Mouse (Mus musculus) skeletal muscle tissue, adult 2 months (tissue): ENCODE results near the gene Fam83d.
A peak's percentile ranks its signal among the peaks of the same experiment; 100 is the strongest.

Experiments used
- DNase-seq: peaks from one replicate; pipeline ENCODE4 v3.0.0-alpha.2; 2012; ENCODE audit warnings: low read depth, low spot score

The Fam83d gene

DNA sequence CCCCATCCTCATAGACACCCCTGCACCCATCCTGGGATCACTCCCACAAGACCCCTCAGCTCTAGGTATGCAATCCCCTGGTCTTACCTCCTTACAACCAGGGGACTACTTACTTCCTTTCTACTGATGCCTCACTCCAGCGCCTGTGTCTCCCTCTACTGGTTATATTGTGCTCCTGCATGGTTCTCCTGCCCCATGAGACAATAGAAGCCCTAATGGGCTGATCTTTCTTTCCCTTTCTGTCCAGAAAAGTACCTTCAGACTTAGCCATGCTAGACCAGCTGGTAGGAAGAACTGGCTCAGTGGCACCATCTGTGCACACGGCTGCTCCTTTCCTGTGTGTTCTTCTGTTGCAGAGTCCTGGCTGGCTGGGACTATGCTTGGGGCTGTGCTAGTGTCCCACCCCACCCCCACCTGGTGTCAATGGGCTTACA lies 22.8 kb upstream of the Fam83d start:
- no peak for DNase-seq

DNA sequence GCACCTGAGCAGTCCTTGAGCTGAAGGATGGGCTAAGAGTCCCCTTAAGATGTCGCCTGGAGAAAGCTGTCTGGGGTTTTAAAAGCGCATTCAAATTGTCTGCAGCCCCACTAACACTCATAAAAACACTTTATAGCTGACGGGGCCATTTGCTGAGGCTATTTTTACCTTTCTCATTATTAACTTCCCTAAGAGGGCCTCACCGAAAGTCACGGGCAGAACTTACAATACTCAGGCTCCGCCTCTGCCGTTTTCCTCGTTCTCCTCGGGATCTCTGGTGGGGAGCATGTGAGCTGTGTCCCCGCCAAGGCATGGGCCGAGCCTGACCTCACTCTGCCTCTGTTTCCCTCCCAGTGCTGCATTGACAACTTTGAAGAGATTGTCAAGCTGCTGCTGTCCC lies 21.7 kb upstream of the Fam83d start:
- no peak for DNase-seq

DNA sequence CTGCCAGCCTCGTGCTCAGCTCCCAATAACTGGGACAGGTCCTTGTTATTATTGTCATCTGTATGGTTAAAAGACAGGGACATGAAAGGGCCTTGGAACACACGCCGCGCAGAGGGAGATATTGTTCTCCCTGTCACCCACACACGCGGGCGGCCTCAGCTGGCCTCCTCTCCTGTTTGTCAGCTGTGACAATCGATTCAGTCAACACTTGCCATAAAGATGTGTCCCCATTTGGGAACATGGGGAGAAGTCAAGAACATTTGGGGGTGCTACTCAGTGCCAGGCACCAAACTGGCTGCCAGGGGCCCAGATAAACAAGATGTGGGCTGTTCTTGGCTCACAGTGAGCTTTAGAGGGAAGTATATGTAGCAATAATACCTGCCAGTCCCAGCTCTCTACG lies 18.5 kb upstream of the Fam83d start:
- DNase-seq = no peak

DNA sequence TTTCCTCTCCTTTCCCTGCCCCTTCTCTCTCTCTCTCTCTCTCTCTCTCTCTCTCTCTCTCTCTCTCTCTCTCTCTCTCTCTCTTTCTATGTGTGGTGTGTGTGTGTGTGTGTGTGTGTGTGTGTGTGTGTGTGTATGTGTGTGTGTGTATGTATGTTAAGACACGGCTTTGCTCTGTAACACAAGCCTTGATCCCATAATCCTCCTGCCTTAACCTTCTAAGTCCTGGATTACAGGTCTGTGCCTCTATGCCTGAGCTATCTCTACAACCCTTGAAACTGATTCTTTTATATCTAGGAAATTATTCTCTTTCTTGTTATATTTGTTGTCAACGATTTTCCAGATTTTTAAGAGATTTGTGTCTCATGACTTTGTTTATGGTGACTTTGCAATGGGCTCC lies 7.7 kb upstream of the Fam83d start:
- DNase-seq = no peak

DNA sequence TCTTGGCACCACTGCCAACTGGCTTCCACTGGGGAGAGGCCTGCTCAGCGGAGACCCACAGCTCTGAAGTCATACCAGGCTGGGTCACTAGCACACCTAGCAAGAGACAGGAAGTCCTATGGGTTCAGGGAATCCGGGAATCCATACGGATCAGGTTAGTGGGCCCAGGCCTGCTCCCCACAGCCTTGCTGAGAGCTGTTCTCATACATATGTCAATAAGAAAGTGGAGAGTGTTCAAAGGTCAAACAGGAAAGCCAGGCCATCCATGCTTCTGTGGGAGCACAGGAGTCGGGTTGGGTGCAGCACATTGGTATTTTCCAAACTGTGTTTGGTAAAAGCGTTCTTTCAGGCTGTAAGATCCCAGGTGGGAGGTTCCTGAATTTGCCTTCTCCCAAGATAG lies 5.6 kb upstream of the Fam83d start:
- no peak for DNase-seq

DNA sequence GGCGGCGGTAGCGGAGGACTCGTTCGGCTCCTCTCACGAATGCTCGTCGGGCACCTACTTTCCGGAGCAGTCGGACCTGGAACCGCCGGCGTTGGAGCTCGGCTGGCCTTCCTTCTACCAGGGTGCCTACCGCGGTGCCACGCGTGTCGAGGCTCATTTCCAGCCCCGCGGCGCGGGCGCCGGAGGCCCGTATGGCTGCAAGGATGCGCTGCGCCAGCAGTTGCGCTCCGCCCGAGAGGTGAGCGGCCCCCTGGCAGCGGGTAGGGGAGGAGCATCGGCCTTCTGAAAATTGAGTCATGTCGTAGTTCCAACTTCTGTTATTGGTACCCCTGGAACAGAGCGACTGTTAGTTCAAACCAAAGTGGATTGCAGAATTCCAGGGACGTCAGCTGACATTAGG lies 457 bp downstream of the Fam83d start:
- DNase-seq = no peak

DNA sequence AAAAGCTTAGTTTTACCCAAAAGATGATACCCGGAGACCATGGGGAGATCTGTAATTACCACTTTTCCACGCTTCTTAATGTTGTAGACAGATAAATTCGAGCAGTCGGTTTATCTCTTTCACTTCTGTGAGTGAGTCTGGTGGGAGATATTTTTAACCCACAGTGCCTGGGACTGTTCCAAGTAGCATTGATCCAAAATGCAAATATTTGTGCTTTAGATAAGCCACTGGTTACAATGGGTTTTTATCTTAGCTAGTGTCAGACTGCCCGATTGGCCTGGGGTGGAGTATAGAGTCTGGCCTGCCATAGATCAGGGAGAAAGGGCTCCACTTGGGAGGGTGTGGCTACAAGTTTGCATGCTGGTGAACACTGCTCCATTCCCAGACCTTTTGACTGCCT lies 878 bp downstream of the Fam83d start:
- DNase-seq = no peak

DNA sequence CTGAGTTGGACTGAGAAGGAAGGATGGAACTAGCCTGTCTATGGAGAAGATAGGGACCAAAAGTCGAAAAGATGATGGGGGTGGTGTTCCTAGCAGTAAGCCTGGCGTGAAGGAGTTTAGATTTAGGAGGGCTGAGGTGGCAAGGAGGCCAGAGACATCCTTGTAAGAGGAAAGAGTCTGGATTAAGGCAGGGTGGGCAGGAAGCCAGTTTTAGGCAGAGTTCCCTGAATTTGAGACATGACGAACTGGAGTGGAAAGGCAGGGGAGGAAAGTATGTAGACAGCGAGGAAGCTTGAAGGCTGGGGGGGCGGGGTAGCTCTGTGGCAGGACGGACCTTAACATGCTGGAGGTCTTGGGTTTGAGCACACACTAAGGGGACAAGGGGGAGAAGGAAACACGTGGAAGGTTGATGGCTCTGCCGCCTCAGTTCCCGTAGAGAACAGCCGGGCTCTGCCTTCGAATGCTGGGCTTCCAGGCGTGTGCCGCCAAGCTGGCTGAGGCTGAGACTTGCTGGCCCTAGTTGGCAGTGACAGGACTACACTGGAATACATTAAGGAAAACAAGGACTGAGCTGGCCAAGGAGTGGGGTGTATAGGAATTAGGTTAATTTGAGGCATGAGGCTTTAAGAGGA lies 2.3 kb downstream of the Fam83d start:
- no peak for DNase-seq

DNA sequence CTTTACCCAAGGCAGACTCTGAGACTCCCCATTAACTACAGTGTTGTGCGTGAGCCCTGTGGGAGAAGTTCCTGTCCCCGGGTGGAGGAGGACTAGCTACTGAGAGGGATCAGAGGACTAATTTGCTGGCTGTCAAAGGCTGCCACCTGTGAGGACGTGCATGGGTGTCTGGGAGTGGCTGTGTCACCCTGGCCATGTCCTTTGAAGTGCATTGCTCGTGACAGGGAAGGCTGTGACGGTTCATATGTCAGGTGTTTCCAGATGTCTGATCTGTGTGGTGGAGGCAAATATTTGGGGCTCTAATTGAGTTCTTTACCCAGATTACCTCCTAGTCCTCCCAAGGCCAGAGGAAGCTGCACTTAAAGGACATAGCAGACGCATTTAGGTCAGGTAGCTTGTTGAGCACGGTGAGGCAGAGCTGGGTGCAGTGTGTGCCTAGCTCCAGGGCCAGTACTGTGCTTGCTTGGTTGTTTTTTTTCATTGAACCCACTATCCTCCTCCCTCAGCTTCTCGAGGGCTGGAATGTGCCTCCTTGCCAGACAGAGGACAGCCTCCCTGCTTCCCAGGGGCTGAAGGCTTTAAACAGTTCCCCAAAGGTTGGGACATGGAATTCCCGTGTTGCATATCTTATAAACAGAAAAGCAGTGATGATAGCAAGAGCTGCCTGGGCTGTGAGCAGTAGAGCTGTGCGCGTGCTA lies 3.3 kb downstream of the Fam83d start:
- no peak for DNase-seq

DNA sequence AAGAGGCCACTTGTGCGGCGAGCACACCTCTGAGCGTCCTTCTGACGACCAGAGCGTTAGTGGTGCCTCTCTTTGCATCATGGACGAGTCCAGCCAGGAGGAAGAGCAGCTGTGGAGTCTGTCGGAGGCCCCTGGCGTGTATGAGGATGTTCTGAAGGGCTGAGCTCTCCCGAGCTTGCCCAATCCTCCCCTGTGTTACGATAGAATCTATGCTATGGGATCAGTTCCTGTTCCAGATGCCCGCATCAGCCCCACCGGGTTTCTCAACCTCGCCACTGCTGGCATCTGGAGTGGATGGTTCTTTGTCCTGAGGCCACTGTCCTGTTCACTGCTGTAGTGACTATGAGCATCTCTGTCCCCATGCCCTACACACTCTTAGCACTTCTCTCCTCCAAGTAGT lies 4.9 kb downstream of the Fam83d start:
- no peak for DNase-seq

DNA sequence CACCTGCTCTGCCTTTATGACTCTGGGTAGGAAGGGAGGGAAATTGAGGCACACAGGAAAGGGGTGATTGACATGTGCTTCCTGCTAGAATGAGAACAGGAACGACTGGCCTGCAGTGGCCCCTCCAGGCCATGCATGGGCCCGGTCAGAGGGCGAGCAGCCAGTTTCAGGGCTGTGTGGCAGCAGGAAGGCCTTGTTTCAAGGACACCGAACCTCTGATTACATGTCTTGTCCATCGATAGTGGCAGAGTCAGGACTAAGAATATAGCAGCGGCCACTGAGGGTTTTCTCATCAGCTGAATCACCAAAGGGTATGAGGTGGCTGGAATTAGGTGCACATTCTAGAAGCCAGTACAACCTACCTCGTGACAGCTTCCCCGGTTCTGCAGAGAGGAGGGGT lies 7.0 kb downstream of the Fam83d start:
- no peak for DNase-seq

DNA sequence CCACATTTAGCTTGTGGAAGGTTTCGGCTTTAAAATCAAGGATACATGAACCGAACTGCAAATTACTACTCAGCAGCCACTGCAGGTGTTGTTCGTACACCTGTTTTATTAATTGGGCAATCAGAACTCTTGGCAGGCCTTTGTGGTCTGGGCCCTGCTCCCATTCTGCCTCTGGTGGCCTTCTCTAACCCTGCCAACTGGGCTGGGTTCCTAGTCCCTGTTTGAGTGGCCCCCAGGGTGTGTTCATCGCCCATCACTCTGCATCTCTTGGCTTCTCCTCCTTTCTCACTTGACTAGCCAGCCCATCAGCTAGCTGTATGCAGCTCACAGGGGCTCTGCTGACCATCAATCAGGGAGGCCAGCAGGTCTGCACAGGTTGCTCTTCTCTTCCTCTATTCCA lies 8.8 kb downstream of the Fam83d start:
- DNase-seq = peak; percentile 60

DNA sequence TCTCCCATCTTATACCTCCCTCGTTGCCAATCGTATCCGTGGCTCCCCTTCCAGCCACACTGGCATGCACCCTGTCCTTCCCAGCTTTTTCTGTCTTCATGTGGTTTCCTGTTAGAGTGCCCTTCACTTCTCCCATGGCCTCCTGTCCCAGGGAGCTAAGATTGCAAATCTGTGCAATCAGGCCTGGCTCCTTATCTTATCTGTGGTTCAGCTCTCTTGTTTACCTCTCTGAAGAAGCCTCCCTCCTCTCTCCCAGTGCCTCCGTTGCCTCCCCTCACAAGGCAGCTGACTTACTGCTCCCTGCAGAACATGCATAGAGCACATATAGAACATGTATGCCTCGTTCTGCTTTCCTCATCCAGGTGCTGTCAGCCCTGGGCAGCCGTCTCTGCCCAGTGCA lies 9.6 kb downstream of the Fam83d start:
- no peak for DNase-seq

DNA sequence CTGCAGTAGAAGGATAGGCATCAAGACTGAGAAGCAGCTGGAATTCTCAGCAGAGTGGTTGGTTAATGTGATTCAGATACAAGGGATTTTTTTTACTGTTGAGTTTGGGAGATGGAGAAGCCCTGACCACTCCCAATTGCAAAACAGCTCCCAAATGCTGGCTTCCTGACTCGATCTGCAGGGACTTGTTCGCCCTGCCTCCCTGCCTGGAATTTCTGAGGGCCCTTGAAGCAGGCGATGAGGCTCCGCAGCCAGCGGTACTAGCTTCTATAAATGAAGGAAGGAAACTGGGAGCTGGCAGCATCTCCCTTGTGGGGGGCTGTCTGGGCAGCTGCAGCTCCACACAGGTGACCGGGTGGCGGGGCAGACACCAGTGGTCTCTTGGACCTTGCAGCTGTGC lies 10.5 kb downstream of the Fam83d start:
- DNase-seq = no peak

DNA sequence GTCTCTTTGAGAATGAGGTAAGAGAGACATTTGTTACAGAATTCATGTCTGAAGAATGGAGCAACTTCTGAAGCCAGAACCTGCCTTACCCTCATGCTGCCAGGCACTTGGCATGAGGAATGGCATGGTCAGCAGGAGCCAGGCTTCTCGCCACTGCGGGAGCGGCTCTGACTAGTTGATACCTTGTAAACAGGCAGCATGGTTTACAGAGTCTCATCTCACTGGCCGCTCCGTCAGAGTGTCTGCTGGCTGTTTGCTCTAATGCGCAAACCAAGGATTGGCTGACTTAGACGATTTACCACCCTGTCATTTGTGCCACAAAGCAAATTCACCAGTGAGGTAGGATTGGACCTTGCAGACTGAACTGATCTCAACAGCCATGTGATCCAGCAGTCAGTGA lies 13.2 kb downstream of the Fam83d start:
- DNase-seq = peak; percentile 89

DNA sequence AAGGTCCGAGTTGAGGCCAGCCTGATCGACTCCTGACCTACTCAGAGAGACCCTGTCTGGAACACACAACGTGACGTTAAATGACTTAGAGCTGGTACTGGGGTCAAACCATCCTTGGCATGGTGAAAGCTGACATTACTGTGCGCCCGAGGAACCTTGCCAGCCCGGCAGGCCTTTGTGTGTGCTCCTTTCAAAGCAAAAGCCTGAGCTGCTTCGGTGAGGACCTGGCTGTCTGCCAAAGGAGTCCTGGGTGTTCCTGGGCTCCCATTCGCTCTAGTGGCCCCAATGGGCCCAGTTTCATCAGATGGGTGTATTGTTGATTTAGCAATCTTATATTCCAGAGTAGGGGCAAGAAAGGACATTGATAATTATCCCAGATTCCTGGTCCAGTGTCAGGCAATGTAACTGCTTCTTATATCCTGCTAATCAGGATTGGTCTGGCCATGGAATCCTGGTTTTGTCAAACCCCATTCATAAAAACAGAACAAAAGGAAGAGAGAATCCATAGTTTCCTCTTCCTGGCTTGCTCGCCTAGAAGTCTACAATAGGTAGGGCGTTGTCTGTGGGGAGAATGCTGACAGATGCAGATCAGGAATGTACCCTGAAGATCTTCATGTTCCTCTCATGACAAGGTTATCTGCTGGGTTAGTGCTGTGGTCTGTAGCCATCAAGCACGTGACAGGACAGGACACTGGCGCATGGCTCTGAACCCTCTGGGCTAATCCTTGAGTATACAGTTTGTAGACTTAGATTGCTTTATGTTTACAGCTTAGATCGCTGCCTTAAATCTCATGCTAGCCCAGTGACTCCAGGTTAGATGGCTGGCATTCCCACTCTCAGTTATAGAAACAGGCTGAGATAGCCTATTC lies 19.3 kb downstream of the Fam83d start:
- no peak for DNase-seq

DNA sequence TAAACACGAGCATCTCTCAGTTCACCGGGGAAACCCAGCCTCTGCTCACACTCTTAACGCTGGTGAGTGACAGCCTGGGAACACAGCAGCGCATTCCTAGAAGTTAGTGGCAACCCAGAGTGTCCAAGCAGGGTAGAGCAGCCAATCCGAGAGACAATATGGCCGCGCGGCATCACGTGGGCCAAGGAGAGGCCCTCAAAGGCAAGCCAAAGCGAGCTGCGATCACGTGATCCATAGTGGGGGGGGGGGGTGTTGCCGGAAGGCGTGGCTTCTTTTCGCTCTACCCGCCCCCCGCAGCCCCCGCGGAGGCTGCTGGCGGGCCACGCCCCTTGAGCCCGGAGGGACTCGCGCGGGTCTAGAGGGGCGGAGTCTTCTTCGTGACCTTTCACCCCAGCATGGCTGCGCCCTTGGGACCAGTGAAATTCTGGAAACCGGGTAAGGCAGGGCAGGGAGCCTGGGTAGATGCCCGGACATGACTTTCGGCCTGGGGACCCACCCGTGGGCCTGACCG lies 26.7 kb downstream of the Fam83d start, which contains the start of gene Dhx35:
Gene Dhx35, plus strand, starts transcription at position 314 of the 511 bp plus-strand sequence.
- peak; percentile 95 for DNase-seq

DNA sequence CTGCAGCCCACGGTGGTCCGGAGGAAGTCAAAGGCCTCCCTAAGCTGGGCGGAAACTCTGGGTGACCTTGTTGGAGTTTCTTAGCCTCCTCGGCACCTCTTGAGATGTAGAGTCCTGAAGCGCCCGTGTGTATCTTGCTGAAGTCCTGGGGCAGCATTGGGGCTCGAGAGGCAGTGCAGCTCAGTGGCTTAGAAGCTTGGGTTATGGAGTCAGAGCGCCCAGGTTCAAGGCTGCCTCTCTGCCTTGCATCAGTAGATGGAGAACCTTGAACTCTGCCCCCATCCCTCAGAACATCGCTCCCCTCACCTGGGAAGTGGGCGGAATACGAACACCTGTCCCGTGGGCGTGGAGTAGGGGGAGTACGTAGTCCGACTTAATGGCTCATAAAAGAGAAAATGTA lies 27.1 kb downstream of the Fam83d start:
- DNase-seq = no peak

DNA sequence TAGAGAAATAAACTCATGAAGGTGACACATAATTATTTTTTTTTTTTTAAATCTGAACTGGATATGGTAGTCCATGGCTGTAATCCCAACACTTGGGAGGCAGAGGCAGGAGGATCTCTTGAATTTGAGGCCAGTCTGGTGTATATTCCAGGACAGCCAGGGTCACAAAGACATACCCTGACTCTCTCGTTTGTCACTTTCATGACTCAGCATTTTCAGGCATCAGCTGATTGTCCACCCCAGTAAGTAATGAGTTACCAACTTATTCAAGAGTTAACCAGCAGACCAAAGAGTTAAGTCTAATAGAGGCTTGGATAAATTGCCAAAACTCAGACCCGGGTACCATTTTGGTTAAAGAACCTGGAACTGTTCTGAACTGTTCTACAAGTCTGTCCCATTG lies 28.0 kb downstream of the Fam83d start:
- DNase-seq = no peak

DNA sequence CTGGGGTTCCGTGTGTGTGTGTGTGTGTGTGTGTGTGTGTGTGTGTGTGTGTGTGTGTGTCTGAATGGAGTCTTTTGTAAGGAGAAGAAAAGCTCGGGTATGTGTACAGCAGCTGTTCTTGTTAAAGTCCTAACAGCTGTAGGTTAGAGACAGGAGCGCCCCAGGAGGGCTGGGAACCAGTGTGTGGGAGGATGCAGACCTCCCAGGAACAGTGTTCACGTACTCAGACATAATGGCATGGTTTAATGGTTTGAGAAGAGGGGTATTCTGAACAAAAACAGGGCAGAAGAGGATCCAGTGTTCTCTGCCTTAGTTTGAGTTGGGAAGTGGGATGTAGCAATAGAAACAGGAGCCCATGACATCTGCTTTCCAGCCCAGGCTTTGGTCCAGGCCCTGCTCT lies 31.4 kb downstream of the Fam83d start:
- DNase-seq = no peak

DNA sequence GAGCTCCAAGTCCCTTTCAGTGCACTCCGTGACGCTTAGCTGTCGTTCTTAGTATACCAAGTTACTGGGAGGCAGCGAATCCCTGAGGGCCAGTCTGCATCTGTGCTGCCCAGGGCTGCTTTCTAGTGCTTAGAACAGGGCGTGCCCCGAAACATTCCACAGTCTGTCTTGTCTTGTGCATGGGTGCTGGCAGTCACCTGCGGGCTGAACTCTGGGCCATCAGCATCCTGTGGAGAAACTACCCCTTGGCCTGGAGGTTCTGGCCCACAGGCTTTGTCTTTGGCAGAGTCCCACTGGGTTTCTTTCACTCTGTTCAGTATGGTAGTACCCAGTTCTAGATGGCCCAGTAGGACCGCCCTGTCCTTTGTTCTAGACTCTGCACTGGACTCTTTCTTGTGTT lies 32.9 kb downstream of the Fam83d start:
- no peak for DNase-seq

DNA sequence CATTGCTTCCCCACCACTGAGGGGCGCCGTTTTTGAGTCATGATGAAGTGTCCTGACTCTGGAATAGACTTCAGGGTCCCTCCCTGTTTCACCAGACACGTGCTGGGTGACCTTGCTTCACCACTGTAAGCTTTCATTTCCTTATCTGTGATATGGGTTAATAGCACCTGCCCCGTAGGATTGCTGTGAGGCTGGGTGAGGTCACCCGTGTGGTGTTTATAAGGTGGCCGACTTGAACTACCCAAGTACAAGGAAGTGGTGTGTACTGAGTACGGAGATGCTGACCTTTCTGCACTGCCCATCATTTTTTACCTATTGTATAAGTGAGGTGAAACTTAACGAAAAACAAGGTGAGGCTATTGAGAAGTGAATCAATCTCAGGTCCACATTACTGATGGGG lies 35.7 kb downstream of the Fam83d start:
- DNase-seq = no peak
